Mouse (Mus musculus) thymus, postnatal 14 days (tissue): ENCODE data around the gene Cflar.
A peak's percentile ranks its signal among the peaks of the same experiment; 100 is the strongest.
"Not testable (repeated sequence)": the region's sequence is repeated elsewhere in the genome, so short reads cannot be mapped to it uniquely, and the experiment has no call there.

Source experiments
- DNase-seq: peaks from one replicate; pipeline ENCODE4 v3.0.0; 2021

Cflar gene

DNA sequence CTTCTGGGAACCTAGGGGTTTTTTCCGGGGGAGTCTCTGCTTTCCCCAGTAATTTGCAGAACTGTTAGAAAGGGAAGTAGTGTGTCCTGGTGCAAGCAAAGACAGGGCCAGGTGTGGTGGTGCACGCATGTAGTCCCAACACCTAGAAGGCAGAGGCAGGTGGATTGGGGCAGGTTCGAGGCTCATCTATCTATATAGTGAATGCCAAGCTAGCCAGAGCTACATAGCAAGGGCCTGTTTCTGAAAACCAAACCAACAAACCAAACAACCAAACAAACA is 17.2 kb downstream of the Cflar start:
- no peak for DNase-seq

GRCm38 (mm10) chr1:58733636-58734035 is 22.3 kb downstream of the Cflar start:
- no peak for DNase-seq

DNA sequence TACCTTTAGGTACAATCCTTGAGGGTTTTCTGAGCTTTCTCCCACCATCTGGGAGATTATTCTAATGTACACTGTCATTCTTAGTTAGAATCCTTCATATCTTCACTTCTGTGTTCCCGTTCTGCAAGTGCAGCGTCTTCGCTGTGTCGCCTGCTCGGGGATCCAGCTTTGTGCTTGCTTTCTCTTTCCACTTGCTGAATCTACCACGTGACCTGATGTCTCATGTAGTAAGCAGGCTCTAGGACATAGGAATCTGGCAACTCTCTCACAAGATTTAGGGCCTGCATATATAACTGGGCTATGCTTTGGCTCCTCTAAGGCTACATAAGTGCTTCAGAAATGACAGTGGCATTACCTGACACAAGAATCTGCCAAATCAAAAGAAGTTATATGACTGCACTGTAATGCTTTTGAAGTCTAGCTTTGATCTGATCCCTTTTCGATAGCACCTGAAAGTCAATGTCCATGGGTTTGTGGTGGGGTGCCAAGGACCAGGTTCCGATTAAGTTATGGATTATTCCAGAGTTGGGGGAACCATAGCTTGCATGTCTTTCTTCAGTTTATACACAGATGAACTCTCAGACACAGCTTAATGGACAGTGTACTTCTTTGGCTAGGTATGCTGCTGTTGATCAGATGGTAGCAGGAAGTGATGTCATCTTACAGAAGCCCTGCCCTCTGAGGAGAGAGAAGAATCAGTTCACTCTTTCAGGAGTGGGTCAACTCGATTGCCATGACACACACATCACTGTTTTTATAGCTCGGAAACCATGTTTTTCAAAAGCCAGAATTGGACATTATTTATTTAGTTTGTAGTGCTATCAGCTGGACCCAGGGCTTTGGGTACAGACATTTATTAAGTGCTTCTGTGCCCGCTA is 23.0 kb downstream of the Cflar start:
- DNase-seq: no peak

- DNase-seq: no peak
These were observed 24.7 kb downstream of the Cflar start for GRCm38 (mm10) chr1:58735962-58736361.

DNA sequence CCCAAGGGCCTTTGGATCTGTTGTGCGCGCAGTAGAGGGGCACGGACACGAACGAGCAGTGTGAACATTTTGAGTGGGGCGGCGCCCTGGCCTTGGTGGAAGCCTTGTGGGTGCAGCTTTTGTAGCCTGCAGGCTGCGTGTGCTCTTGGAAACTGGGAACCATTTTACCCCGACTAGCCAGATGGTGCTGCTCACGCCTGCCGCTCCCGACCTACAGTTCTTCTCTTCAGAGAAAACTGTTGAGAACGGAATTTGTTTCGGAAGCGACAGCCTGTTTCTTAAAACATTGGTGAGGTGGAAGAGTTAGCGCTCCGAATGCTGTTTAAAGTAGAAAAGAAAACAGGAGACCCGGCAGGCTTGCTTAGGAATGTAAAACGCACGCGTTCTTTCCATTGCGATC is 25.7 kb downstream of the Cflar start:
- DNase-seq: no peak

DNA sequence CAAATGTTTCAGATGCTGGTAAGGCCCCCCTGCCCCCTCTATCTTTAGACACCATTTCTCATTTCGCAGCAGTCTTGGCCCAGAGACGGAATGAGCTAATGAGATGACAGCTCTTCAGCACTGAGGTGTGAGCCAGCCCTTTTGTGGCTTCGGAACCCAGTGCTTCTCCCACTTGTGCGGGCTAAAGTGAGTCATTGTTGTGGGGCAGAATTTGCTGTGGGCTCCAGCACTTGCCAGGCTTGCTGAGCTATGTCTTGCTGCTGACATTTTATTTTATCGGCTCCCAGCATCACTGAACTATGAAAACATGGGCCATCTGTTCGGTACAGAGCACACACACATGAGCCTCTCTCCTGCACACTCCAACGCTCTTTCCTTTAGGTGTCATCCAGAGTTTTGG is 28.2 kb downstream of the Cflar start:
- no peak for DNase-seq

GRCm38 (mm10) chr1:58742571-58743021 is 31.3 kb downstream of the Cflar start:
- DNase-seq: no peak

DNA sequence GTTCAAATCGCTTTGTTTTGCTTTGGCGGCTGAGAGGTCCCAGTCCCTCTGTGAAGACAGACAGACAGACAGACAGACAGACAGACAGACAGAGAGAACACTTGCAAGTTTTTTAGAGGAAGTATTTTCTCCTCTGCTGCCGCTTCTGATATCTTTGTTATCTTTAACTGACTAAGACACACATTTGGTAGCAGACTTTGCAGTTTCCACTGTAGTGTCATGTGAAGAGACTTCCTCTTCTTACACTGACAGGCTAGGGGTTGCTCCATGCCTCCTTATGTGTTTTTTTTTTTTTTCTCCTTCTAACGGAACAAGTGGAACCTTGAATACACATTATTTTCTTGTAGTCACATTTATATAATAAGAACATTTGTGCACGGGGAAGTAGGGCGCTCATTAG is 31.9 kb downstream of the Cflar start:
- DNase-seq: no peak

DNA sequence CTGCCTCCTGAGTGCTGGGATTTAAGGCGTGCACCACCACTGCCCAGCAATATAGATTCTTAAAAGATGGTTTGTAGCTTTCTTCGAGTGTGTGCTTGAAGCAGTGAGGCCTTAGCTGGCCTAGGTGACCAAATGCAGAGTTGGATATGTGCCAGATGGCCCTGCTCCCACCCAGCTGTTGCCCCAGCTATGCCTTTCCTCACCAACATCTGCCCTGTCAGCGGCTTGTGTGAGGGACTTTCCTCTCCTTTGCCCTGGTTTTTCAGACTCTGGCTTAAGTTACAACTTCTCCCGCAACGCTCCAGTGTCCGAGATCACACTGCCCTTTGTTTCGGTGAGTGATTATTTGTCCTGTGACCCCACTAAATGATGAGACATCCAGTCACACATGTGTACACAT is 33.3 kb downstream of the Cflar start:
- no peak for DNase-seq

GRCm38 (mm10) chr1:58746880-58747279 is 35.6 kb downstream of the Cflar start:
- DNase-seq: peak; percentile 50

GRCm38 (mm10) chr1:58759451-58759850 is 48.1 kb downstream of the Cflar start:
- no peak for DNase-seq

DNA sequence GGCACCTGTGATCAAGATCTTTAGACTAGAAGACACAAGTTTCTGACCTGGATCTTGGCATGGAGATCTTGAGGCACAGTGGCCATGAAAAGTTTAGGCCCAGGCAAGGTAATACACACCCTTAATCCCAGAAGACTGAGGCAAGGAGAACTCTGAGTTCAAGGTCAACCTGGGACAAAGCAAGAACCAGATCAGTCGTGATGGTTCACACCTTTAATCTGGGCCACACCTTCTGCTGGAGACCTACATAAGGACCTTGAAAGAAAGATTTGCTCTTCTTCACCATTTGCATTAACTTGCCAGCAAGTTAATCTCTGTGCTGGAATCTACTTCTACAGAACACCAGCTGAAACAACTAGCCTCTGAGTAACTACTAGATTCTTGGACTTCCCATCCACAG is 49.3 kb downstream of the Cflar start:
- no peak for DNase-seq

DNA sequence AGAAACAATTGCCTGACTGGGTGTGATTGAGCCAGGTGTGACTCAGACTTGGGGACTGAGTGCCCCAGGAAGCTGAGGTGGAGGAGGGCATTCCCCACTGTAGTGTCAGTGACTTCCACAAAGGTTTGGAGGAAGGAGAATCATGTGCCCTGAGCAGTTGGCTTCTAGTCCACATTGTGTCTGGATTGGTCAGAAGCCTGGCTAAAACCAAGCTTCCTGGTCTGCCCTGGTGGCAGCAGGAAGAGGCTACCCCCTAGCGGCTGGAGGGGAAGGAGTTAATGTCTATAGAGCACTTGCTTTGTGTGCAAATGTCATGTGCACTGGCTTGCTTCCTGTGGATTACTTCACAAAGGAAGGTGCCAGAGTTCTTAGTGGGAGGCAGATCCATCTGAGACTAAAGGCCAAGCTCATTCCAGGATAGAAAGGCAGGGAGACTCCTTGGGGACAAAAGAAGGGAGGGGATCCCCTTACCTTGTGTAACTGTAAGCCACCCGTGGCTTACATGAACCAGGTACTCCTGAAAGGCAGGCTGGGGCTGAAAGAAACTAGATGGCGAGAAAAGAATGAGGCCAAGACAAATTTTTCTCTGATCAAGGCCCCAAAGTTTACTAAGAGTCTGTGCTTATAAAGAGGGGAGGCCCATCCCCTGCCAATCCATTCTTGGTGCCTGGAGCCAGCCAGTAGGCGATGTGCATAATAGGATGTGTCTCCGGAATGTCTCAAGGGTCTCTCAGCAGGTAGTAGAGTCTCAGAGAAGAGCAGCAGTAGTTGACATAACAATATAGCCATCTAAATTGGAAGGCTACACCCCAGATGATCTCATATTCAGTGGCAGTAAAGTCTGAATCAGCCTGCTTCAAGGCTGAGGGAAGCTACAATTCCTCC is 50.3 kb downstream of the Cflar start:
- peak; percentile 63 for DNase-seq

DNA sequence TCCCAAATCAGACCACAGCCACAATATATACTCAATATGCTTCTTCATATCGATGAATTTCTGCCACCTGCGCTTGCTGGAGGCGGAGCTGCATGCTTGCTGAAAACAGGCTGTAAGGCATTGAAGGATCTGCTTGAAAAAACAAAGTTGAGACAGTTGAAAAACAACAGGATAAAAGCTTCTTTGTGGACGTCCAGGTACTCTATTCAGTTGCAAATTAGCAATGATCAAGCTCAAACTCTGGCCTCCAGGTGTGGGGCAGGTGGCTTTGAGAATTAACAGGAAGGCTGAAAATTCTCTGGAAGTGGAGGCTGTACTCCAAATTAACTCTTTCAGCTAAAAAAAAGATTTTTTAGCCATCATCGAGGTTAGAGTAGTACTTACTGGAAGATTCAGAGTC is 51.3 kb downstream of the Cflar start:
- DNase-seq: no peak

DNA sequence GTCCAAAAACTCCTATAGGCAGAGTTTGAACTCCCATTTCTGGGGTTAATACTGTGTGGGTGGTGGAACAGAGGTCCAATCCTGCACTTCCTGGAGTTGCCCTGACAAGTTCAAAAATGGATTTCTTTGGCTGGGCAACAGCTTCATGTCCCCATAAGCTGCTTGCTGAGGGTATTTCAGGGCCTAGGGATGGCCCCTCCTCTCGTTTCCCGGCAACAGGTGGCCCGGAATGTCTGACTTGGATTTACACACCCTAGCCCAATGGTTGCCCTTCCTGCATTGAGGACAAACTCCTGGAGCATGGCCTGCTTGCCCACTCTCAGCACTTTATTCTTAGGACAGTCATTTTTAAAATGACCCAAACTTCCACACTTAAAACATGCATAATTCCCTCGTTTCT is 55.1 kb downstream of the Cflar start:
- DNase-seq: not testable (repeated sequence)

DNA sequence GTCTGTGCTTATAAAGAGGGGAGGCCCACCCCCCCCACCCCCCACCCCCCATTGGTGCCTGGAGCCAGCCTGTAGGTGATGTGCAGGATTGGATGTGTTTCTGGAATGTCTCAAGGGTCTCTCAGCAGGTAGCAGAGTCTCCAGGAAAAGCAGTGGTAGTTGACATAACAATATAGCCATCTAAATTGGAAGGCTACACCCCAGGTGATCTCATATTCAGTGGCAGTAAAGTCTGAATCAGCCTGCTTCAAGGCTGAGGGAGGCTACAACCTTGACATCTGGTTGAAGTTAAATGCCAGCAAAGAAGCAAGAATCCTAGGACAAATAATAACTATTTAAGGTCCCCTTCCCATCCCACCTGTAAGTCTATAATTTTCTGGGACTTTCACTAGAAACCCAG is 57.8 kb downstream of the Cflar start:
- no peak for DNase-seq

DNA sequence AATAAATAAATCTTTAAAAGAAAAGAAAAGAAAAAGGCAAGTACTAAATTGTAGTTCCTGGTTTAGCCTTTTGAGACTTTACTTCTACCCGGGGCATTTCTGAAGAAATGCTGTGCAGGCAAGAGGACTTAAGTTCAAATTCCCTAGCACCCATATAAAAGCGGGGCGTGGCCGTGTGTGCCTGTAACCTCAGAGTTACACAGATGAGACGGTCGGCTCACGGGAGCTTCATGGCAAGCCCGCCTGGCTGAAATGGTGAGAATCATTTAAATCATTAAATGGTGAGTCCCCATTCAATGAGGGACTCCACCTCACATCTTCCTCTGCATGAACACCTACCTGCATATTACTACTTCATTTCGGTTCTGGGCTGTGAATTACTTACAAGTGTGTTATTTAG is 58.4 kb downstream of the Cflar start:
- no peak for DNase-seq

DNA sequence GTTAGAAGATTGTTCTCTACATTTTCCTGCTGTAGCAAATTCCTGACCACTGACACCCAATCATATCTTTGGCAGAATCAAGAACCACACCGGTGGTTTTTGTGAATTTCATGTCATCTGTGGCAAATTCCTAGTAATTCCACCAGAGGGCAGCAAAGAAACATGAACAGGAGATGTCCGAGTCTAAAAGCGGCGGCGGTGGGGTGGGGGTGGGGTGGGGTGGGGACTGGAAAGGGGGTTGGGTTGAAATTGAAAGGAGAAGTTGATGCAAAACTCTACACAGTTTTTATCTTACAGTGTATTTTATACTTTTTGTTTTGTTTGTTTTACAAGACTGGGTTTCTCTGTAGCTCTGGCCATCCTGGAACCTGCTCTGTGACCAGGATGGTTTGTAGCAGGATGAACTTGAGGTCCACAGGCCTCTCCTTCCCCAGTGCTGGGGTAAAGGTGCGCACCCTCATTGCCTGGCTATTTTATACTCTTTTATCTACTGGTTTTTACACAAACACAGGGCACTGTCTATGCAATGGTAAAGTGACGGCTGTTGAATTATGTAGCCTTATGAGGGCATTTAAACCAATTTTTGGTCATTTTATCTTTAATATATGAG is 58.9 kb downstream of the Cflar start:
- peak; percentile 65 for DNase-seq

DNA sequence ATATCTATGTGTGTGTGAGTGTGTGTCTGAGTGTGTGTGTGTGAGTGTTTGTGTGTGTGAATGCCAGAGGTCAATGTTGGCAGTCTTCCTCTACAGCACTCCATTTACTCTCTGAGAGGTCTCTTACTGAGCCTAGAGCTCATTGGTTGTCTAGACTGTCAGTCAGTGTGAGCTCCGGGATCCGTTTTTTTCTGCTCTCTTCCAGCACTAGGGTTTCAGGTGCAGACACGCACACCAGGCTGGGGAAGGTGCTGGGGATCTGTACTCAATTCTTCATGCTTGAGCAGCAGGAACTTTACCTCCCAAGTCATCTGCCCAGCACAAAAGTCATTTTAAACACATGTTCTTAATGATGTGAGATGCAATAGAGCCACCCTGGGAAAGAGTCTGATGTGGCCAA is 60.8 kb downstream of the Cflar start:
- no peak for DNase-seq

GRCm38 (mm10) chr1:58773280-58773679 is 62.0 kb downstream of the Cflar start:
- no peak for DNase-seq

GRCm38 (mm10) chr1:58773905-58774304 is 62.6 kb downstream of the Cflar start:
- DNase-seq: peak; percentile 21

GRCm38 (mm10) chr1:58775361-58775760 is 64.1 kb downstream of the Cflar start:
- no peak for DNase-seq

- DNase-seq: no peak
These were observed 66.3 kb downstream of the Cflar start for GRCm38 (mm10) chr1:58777583-58777982.

DNA sequence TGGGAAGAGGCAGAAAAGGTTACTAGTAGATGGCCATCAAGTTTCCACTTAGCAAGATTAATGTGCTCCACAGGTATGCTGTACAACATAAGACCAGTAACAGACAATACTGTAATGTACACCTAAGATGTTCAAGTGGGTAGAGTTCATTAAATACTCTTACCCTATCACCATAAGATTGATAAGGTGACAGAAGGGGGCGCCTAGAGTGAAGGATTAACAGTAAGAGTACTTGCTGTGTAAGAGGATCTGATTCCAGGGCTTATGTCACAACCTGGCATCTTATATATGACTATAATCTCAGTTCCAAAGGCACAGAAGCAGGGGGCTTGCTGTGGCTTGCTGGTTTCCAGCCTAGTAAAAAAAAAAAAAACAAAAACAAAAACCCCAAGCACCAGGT is 66.9 kb downstream of the Cflar start:
- peak; percentile 77 for DNase-seq
